Mouse (Mus musculus): Measurements from ENCODE around the gene Dido1.
"Not testable (repeated sequence)": the region's sequence is repeated elsewhere in the genome, so short reads cannot be mapped to it uniquely, and the experiment has no call there.

The Dido1 gene

DNA sequence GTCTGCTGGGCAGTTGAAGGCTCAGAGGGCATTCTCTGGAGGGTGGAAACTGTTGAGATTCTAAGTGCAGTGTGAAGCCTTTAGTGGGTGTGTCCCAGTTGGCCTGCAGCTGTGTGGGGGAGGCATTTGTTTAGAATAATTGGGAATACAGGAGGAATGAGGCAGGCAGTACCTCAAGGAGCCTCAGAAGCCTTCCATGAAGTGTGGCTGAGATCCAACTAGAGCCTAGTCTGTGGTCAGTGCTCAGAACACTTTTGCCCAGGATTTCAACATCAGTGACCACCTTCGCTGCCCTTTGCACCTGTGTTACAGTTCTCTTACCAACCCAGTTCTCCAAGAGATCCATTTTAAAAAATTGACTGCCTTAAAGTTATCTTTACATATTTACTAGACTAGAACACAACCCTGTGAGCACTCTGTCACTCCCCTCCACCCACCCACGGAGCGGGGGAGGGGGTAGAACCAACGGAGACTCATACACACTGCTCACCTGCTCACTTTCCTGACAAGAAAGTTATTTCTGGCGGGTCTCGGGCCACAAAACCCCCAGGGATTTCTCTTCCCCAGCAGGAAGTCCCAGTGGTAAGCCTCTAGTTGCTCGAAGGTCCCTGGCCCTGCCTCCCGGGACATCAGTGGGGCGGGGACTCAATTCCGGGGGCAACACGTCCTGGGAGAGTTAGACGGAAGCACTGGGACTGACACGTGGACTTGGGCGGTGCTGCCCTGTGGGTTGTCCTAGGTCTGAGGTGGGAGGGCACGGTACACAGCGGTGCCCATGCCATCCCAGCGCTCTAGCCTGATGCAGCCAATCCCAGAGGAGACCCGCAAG, 15.0 kb upstream of the Dido1 start, which contains the start of gene Slc17a9:
Gene Slc17a9, plus strand, starts transcription at position 679 of the 829 bp plus-strand sequence.
- peak; percentile 72 for DNase-seq (ENCODE audit: low spot score)

DNA sequence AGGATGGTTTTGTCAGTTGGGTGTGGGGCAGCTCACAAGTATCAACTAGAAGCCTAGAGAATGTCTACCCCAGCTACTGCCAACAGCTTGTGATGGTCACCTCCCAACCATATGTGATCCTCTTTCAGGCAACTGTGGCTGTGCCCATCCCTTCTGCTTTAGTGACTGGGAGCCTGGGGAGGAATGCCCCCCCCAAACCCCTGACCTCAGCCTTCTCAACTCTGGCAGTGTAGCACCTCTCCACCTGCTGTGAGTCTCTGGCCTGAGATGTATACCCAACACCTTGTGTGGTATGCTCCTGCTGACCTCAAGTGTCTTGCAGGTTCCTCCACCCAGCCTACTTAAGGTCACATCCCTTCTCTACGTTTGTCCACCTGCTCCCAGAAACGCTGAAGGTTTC, 14.1 kb upstream of the Dido1 start:
- no peak for DNase-seq (ENCODE audit: low spot score)

DNA sequence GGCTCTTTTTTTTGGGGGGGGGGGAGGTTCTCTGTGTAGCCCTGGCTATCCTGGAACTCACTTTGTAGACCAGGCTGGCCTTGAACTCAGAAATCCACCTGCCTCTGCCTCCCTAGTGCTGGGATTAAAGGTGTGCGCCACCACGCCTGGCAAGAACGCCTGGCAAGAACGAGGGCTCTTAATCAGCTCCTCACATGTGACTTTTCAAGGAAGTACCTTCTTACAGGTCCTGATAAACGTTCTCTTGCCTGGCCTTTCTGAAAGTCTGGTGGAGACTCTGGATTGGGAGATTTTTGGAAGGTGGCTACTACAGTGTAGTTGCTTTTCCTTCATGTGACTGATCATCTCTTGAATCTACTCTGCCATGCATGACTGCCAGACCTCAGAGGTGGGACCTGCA, 12.9 kb upstream of the Dido1 start:
- DNase-seq (ENCODE audit: low spot score) = not testable (repeated sequence)

DNA sequence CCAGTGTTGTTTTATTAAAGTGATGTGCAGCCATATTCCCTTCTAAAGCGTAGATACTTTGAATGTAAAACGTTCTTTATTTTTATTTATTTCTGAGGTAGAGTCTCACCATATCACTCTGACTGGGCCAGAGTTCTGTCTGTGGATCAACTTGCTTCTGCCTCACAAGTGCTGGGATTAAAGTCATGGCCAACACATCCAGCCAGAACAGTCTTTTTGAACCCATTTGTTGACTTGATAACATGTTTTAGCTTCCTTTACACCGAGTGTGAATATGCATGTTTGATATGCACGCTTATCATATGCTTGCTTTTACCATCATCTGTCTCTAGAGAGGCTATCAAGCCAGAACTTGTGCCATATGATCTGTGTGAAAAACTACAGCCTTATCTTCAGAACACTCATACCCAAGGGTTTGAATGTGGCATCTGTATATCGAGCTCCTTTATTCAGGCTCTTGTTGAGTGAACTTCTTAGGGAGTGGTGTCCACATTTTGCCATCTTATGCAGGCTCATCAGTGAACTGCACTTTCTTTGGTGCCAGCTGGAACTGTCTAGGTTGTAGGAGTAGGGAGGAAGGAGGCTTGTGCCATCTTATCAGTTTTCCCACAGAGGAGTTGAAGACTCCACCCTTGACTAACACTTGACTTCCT, 2.4 kb upstream of the Dido1 start:
- DNase-seq (ENCODE audit: low spot score) = no peak

DNA sequence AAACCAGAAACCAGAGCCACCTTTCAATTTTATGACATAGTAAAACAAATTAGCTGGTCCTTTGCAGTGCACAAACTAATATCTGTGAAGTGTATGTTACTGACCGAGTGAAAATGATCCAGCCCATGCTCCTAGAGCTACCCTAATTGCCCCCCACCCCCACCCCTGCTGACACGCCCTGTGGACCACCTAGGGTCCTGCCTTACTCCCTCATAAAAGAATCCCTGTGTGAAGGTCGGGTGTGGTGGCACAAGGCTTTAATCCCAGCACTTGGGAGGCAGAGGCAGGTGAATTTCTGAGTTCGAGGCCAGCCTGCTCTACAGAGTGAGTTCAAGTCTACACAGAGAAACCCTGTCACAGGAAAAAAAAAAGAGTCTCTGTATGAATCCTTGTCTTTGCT, 1.7 kb upstream of the Dido1 start:
- DNase-seq (ENCODE audit: low spot score) = no peak

- no peak for DNase-seq (ENCODE audit: low spot score)
These were observed 717 bp upstream of the Dido1 start for GRCm38 (mm10) chr2:180710276-180711155.

DNA sequence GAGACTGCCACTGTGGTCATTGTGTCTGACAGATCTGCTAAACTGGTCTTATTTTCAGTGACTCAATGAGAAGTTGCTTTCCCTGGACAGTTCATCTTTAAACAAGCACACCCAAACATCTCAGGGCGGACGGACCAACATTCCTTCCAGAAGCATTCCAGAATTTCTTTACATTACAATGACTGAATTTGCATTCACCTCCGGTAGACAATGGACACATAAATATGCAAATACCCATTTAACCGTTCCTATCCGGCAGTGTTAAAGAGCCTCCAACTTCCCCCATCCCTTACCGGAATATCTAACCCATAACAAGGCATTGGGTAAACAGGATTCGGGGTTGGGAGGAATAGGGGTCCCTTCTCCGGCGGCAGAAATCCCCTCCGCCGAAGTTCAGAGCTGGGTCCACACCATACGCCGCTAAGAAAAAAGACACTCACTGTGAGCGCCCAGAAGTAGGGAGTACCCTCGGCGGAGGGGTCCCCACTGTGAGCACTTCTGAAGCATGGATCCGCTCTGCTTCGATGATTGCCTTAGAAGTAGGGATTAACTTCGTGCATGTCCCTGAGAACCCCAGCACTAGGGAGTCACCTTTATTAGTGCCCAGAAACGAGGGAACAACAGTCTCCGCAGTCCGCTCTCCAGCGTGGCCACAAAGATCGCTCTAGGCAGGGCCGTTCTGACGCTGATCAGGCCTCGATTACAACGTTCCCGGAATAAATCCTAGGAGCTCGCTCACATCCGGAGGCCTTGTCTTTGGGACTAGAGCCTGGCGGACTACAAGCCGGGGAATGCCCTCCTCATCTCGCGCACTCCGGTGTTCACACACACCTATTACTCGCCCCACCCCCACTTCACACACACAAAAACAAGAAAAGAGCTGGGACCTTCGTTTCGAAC, 526 bp downstream of the Dido1 start:
- DNase-seq (ENCODE audit: low spot score) = no peak

DNA sequence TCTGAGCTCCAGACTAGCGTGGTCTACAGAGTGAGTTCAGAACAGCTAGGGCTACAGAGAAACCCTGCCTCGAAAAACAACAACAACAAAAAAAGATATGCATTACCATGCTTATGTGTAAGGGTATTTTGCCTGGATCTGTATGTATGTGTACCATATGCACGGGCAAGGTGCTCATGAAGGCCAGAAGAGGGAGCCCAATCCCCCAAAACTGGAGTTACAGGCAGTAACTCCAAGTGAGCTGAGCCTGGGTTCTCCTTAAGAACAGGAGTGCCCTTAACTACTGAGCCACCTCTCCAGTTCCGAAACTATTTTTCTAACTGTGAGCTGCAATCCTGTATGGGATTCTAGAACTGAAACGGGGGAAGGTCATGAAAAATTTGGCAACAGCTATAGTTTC, 3.8 kb downstream of the Dido1 start:
- DNase-seq (ENCODE audit: low spot score) = no peak

DNA sequence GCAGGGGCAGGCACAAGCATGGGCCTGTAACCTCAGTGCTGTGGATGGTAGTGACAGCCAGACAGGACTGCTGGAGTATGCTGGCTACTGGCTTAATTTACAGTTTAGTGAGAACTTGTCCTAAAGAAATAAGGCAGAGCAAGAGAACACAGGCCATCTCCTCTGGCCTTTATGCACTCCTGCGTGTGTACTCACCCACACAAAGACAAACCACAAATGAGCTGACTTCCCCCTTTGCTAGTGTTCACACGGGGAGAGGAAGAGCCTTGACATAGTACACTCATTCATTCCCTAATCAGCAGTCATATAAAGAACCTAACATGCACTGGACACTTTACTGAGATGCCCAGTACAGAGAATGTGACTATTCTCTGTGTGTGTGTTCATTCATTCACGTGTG, 4.7 kb downstream of the Dido1 start:
- DNase-seq (ENCODE audit: low spot score) = no peak

- no peak for DNase-seq (ENCODE audit: low spot score)
These were observed 5.2 kb downstream of the Dido1 start for GRCm38 (mm10) chr2:180704591-180704990.

DNA sequence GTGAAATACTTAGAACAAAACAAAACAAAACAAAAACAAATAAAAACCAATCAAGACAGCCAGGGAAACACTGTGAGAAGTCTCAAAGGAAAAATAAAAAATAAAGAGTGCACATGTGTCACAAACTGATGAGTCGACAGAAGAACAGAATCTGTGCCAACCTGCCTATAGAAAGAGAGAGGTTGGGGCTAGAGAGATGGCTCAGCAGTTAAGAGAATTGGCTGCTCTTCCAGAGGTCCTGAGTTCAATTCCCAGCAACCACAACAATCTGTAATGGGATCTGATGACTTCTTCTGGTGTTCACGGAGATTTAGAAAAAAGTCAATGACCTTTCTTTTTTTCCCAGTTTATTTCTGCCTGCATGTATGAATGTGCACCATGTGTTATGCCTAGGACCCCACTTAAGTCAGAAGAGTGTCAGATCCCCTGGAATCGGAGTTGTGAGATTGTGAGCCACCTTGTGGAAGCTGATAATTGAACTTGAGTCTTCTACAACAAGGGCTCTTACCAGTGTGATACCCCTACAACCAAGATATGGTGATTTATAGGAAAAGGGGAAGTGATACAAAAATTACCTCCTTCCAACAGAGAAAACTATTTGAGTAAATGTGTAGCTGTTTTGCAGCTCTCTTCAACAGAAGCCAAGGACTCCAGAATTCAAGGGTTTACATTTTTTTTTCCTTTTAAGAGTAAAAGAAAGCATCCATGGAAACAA, 6.0 kb downstream of the Dido1 start:
- no peak for DNase-seq (ENCODE audit: low spot score)

DNA sequence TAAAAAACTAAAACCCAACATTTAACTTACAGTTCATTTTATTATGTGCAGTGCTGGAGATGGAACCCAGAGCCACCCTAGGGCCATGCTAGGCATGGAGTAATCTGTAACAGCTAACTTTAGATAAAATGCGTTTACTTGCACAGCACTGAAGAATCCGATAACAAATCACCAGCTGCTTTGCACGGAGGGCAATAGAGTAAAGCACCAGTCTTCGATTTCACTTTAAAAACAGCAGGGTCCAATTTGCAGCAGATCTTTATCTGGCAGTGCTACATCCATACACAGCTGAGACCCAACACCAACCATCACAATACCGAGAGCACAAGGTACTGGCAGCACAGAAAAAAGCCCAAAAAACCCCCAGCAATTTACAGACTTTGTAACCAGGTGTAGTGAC, 6.6 kb downstream of the Dido1 start:
- no peak for DNase-seq (ENCODE audit: low spot score)

DNA sequence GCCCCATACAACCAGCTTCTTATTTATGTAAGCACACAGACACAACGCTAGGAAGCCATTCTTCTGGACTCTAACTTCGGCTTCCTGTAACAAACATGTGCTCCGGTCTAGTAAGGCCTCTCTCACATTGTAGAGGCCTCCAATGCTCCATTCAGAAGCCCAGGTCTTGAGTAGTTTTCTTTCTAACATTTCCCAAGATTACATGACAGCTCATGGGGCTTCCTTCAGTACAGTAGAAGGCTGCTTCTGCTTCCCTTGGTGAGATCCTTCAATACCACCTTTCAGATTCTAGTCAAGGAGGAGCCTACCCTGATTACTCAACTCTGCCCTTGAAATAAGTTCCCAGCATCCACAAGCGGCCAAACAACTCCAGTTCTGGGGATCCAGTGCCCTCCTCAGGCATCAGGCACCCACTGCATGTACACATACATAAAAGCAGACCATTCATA, 7.1 kb downstream of the Dido1 start:
- no peak for DNase-seq (ENCODE audit: low spot score)

GRCm38 (mm10) chr2:180701767-180702621, 7.8 kb downstream of the Dido1 start:
- DNase-seq (ENCODE audit: low spot score) = peak; percentile 92

GRCm38 (mm10) chr2:180701053-180701766, 8.6 kb downstream of the Dido1 start:
- no peak for DNase-seq (ENCODE audit: low spot score)

DNA sequence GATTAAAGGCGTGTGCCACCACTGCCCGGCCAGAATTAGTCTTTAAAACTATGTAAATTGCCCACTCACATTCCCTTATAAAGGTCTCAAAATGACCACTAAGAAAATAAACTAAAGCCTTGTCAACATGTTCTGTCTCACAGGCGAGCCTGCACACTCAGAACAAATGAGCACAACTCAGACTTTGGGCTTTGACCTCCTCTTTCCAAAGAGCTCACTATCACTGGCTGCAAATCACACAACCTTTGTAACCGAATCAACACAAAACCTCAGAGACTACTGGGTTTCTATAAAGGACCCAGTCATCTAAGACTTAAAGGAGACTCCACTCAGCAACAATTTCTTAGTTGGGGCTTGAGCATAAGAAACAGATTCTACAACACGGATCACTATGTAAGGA, 9.3 kb downstream of the Dido1 start:
- DNase-seq (ENCODE audit: low spot score) = no peak

DNA sequence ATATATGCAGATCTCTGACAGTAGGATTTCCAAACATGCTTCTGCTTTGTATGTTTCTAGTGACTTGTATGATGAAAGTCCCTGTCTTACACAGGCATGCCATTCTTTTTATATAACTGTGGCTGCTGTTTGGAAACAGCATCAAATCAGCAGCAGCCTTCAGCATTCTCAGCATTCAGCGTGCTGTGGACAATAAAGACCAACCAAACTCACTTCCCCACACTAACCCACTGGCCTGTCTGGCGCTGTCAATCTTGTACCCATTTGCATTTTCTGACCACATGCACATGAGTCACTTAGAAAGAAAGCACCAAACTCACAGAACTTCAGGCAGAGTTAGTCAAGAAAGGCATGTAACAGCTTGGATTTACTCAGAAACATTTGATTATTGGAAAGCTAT, 14.6 kb downstream of the Dido1 start:
- no peak for DNase-seq (ENCODE audit: low spot score)

DNA sequence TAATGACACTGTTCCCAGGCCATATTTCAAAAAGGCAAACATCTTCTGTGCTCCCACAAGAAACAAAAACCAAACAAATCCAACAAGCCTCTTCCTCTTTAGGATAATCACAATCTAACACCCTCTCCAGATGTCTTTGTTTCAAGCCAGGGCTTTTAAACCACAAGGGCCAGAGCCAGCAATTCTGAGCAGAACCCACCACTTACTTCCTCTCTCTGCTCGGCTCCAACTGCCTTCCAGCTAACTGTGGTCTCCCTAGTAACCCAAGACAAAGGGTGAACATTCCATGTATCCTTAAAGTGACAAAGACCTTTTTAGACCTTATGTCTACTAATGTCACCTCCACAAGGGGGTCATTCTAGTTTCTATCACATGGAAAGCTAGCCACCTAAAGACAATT, 17.2 kb downstream of the Dido1 start:
- DNase-seq (ENCODE audit: low spot score) = no peak

DNA sequence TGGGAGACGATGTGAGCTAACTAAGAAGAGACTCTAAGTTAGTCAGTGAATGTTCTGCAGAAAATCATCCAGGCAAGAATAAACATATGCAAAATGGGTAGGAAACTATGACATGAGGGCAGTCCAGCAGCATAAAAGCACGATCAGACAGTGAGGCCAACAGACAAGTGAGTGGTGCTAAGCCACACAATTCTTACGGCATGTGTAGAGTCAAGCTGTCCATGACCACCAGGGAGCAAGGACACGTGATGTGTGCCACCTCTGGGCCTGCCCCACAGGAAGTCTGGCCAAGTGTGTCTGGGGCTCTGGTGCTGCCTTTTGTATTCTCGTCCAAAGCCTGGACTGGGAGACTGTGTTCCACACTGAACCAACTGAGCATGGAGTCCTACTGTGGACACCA, 20.0 kb downstream of the Dido1 start:
- DNase-seq (ENCODE audit: low spot score) = no peak

All from ovary, postnatal 36 days (tissue).